Mouse (Mus musculus) intestine, postnatal 0 days (tissue): Measurements from ENCODE around the gene Scd3. TPM values are rescaled to one million over a fixed set of nuclear protein-coding genes. Genes with fewer than 3 reads are reported as not detected.
"Not testable (repeated sequence)": the region's sequence is repeated elsewhere in the genome, so short reads cannot be mapped to it uniquely, and the experiment has no call there.

Experiments
- ATAC-seq: fragments of 200-750 bp; cut with Nextera tagmentation; 2 replicates; pipeline ENCODE4 v1.8.0; 2017; ENCODE audit warnings: mild to moderate bottlenecking, moderate TSS enrichment, moderate library complexity
- H3K27ac ChIP-seq: fragments of 300-500 bp; sonication (generic); 2 replicates; pipeline ENCODE4 v1.5.1; 2014; ENCODE audit warnings: mild to moderate bottlenecking, low read depth, low read length, moderate library complexity
- H3K27me3 ChIP-seq: fragments of 300-500 bp; sonication (generic); replicated peaks from 2 replicates; pipeline ENCODE4 v1.6.1; 2014; ENCODE audit warnings: low read length, mixed read lengths; ENCODE audit not compliant: control insufficient read depth, insufficient read depth
- H3K36me3 ChIP-seq: fragments of 300-500 bp; sonication (generic); 2 replicates; pipeline ENCODE4 v1.6.1; 2014; ENCODE audit warnings: mild to moderate bottlenecking, moderate library complexity; ENCODE audit not compliant: control insufficient read depth, insufficient read depth
- H3K4me1 ChIP-seq: fragments of 300-500 bp; sonication (generic); replicated peaks from 2 replicates; pipeline ENCODE4 v1.6.1; 2014; ENCODE audit warnings: antibody characterized with exemption, low read length, mixed read lengths; ENCODE audit not compliant: control insufficient read depth, insufficient read depth
- H3K4me2 ChIP-seq: fragments of 300-500 bp; sonication (generic); replicated peaks from 2 replicates; pipeline ENCODE4 v1.6.1; 2014; ENCODE audit warnings: low read depth, mild to moderate bottlenecking, moderate library complexity
- H3K4me3 ChIP-seq: fragments of 300-500 bp; sonication (generic); 2 replicates; pipeline ENCODE4 v1.5.1; 2014; ENCODE audit warnings: low read depth, low read length
- H3K9ac ChIP-seq: fragments of 300-500 bp; sonication (generic); 2 replicates; pipeline ENCODE4 v1.6.1; 2014; ENCODE audit warnings: mild to moderate bottlenecking, low read depth, low read length
- H3K9me3 ChIP-seq: fragments of 300-500 bp; sonication (generic); 2 replicates; pipeline ENCODE4 v1.6.1; 2016; ENCODE audit warnings: mixed run types; ENCODE audit not compliant: control insufficient read depth
- CTCF ChIP-seq: sonication (generic); IDR thresholded peaks from 2 replicates; pipeline ENCODE4 v1.5.1; 2016; ENCODE audit warnings: low read depth, mild to moderate bottlenecking, control low read depth, antibody characterized with exemption, moderate library complexity
- WGBS: fragments of 180-500 bp; shearing (Covaris S2); extraction: QIAGEN DNeasy Blood & Tissue Kit; methylation state at CpG from one replicate; pipeline ENCODE4 v1.1.7; 2014; 5-methylcytosine and 5-hydroxymethylcytosine counted together
- polyA plus RNA-seq: library from polyadenylated mRNA; unstranded; fragments of >200 nt; fragmentation: Nextera tagmentation; extraction: Ambion mirVana; gene quantifications from 2 replicates; pipeline ENCODE4 v1.2.1, GENCODE M21; 2015

Gene Scd3
- polyA plus RNA-seq, 1 experiment from 2014 or later: not detected

DNA sequence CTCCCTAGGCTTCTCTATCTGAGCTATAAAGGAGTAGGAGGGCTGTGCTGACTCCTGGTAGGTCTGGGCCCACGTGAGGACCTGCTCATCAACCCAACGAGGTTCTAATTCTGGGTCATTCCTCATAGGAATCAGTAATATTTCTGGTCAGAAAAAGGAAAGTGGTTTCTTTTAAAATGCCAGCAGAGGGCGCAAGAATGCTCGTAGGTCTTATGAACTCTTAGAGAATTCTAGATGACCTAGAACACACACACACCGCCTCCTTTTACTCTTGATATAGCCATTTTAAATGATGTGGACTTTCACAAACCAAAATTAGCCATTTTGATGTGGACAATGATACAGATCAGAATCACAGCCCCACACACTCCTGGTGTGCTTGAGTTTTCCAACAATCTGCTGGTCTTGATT, 42.7 kb downstream of the Scd3 start:
- 3% methylated on average over 5 of the region's 5 CpGs for WGBS
- Histone ChIP-seq H3K27ac (0 out of 2 replicates have a peak overlapping the region, but pooled peaks have one; percentile 29), H3K27me3 (no peaks in the 10 kb centered on the region), H3K9me3 (no peaks in the 10 kb centered on the region), H3K4me2 (peak overlapping the region; percentile 67), H3K9ac (no peak overlapping the region), H3K36me3 (no peaks in the 10 kb centered on the region), H3K4me1 (peaks cover 7% of the 10 kb centered on the region), H3K4me3 (peak overlapping the region; percentile 15; the same call in 1 of the 2 replicates)
- peak; percentile 80 for TF ChIP-seq CTCF
- no peak for ATAC-seq

DNA sequence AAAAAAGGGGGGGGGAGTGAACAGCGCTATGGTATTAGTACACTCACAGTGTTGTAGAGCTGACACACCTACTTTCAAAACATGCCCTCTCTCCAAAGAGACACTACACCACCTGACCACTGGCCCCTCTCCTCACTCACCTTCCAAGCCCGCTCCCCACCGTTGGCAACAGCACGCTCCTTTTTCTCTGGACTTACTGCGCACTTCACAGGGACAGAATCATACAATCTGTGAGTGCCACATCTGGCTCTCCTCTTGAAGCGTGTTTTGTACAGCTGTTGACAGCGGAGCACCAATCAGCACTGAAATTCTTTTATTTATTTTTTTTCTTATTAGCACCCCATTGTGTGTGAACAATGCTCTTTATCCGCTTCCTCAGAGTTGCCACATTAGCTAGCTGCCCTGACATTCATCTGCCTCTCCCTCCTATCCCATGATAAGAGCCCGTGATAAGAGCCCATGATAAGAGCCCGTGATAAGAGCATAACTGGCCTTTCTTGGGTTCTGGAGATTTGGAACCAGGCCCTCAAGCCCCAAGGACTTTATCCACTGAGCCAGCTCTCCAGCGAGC, 43.4 kb downstream of the Scd3 start:
- Histone ChIP-seq H3K4me1 (peaks cover 7% of the 10 kb centered on the region), H3K4me3 (peak overlapping the region; percentile 15), H3K36me3 (no peaks in the 10 kb centered on the region), H3K27ac (peak overlapping the region; percentile 29; the same call in 1 of the 2 replicates), H3K9me3 (no peaks in the 10 kb centered on the region), H3K4me2 (peak overlapping the region; percentile 67), H3K9ac (no peak overlapping the region), H3K27me3 (no peaks in the 10 kb centered on the region)
- TF ChIP-seq CTCF: no peak
- 38% methylated on average over 11 of the region's 11 CpGs for WGBS
- no peak for ATAC-seq

DNA sequence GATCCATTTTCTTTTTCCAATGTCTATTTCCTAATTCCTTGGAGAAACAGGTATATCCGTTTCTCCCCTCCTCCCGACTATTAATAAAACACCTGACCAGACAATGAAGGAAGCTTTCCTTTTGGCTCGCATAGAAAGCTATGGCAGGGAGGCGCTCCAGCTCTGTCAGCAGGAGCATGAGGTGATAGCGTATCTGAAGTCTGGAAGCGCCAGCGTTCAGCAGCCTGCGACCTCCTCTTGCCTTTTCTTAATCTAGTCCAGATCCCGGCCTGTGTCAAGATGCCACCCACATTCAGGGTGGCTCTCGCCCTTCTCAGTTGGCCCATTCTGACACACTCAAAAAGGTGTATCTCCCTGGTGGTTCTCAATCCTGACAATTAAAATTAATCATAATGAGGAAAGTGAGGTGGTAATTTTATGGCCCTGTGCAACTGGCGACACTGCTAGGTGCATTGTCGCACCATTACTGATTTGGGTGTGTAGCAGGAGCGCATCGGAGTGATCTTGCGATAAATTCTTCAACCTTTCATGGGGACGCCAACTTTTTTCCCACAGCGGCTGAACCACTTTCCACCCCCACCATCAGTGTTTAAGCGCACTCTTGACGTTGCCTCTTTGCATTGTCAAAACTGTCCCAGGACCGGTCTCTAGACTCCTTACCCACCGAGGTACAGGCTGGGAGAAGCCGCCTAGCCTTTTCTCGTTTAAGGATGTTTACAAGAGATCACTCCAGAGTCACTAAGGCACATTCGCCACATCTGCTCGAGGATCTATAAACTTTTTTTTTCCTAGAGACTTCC, 44.4 kb downstream of the Scd3 start:
- H3K4me2 ChIP-seq: peak overlapping the region; percentile 67
- peak overlapping the region; percentile 87 for H3K27ac ChIP-seq
- H3K36me3 ChIP-seq: no peaks in the 10 kb centered on the region
- H3K4me3 ChIP-seq: peak overlapping the region; percentile 39
- no peaks in the 10 kb centered on the region for H3K27me3 ChIP-seq
- peak; percentile 12 for ATAC-seq
- no peak for TF ChIP-seq CTCF
- peak overlapping the region; percentile 54 for H3K9ac ChIP-seq
- H3K9me3 ChIP-seq: no peaks in the 10 kb centered on the region
- peaks cover 7% of the 10 kb centered on the region for H3K4me1 ChIP-seq
- 5% methylated on average over 25 of the region's 25 CpGs for WGBS

DNA sequence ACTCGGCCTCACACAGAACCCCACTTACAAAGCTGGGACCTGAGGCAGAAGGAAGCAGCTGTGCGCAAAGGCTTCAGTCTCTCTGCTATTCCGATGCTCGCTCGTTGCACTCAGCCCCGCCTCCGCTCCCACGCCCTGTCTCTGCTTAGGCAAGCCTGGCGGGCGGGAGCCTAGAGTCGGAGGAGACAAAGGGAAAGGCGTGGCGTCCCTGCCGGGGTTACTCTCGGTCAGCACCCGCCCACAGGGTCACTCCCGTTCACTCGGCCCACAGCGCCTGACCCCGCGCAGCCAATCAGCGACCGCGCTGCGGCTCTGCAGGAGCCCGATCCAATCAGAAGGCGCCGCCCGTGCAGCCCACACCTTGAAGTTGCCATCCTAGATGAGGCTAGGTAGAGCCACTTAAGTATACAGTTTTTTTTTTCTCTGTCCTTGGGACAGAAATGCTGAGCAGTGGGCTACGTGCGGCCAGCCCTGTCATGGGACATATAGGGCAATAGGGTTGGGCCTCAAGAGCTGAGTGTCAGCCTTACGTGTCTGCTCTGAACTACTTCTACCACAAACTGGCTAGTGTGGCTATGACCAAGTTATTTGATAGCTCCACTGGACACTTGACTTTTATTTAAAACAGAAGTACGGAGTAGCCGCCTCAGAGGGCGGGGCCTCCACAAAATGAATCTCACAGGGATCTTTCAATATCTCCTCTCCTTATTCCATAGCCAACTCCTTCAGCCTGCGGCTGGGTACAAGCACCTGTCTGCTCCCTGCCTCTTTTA, 45.2 kb downstream of the Scd3 start:
- H3K4me3 ChIP-seq: peak overlapping the region; percentile 39
- peak overlapping the region; percentile 54; the same call in 1 of the 2 replicates for H3K9ac ChIP-seq
- H3K27me3 ChIP-seq: no peaks in the 10 kb centered on the region
- H3K4me2 ChIP-seq: peak overlapping the region; percentile 67
- 1% methylated on average over 36 of the region's 36 CpGs for WGBS
- H3K9me3 ChIP-seq: no peaks in the 10 kb centered on the region
- no peaks in the 10 kb centered on the region for H3K36me3 ChIP-seq
- no peak for TF ChIP-seq CTCF
- peaks cover 7% of the 10 kb centered on the region for H3K4me1 ChIP-seq
- peak overlapping the region; percentile 88 for H3K27ac ChIP-seq
- peak; percentile 99 for ATAC-seq

DNA sequence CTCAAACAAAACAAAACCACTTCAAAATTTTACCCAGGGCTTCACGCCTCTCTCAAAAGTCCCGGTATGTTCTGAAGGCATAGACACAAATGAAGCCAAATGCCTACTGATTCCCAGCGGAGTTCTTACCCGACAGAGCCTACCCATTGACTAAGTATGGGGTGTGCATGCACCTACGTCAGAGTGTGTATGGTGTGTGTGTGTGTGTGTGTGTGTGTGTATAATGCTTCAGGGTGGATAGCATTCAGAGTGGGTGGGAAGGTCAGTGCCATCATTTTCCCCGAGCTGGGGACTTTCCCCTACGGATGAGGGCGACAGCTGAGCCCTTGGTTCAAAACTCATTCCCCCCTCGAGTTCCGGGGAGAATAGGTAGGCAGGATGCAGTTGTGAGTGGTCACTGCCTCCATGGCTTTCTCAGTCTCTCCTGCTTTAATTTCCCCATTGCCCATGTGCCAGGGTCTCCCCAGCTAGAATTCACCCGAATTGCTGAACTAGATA, 45.8 kb downstream of the Scd3 start:
- H3K36me3 ChIP-seq: no peaks in the 10 kb centered on the region; the same call in 1 of the 2 replicates
- TF ChIP-seq CTCF: no peak
- no peaks in the 10 kb centered on the region for H3K9me3 ChIP-seq
- no peaks in the 10 kb centered on the region for H3K27me3 ChIP-seq
- no peak overlapping the region for H3K4me3 ChIP-seq
- peak overlapping the region; percentile 67 for H3K4me2 ChIP-seq
- no peak overlapping the region for H3K9ac ChIP-seq
- H3K27ac ChIP-seq: peak overlapping the region; percentile 88
- no peak for ATAC-seq
- peaks cover 7% of the 10 kb centered on the region for H3K4me1 ChIP-seq
- 42% methylated on average over 11 of the region's 11 CpGs for WGBS

DNA sequence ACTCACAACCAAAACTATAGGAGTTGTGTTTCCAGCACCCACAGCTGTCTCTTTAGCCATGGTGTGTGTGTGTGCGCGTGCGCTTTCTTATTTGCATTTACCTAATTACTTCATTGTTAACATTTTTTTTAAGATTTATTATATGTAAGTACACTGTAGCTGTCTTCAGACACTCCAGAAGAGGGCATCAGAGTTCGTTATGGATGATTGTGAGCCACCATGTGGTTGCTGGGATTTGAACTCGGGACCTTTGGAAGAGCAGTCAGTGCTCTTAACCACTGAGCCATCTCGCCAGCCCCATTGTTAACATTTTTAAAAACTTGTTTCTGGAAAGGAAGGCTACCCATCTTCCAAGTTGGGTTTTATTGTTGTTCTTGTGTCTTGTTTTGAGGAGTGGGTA, 48.1 kb downstream of the Scd3 start:
- H3K27me3 ChIP-seq, H3K9ac ChIP-seq, H3K9me3 ChIP-seq, H3K4me2 ChIP-seq, H3K4me1 ChIP-seq, H3K4me3 ChIP-seq, H3K27ac ChIP-seq, ATAC-seq, H3K36me3 ChIP-seq: not testable (repeated sequence)
- TF ChIP-seq CTCF: 0 out of 2 replicates have a peak, but pooled peaks have one; percentile 7
- WGBS: 88% methylated on average over 6 of the region's 6 CpGs
